Mouse (Mus musculus) heart, embryonic 14.5 days (tissue): ENCODE data around the gene Emc1. TPM values are rescaled to one million over a fixed set of nuclear protein-coding genes. Genes with fewer than 3 reads are reported as not detected.
A peak's percentile ranks its signal among the peaks of the same experiment; 100 is the strongest.
"Not testable (repeated sequence)": the region's sequence is repeated elsewhere in the genome, so short reads cannot be mapped to it uniquely, and the experiment has no call there.

Experiments
- ATAC-seq: fragments of 200-750 bp; cut with Nextera tagmentation; 2 replicates; pipeline ENCODE4 v1.8.0; 2017; ENCODE audit warnings: low read depth, moderate TSS enrichment; ENCODE audit not compliant: insufficient number of reproducible peaks, insufficient read depth, low FRiP score
- H3K27ac ChIP-seq, 2 experiments: fragments of 200-500 bp in 1 of 2; fragments of 300-500 bp in 1 of 2; sonication (generic) in 1 of 2; replicated peaks in 1 of 2; 2 replicates each; pipeline ENCODE4 v1.5.1; 2012 to 2014; ENCODE audit warnings: low read depth in 2 of 2, low read length in 2 of 2, control low read depth in 1 of 2, mild to moderate bottlenecking in 1 of 2, mixed read lengths in 1 of 2; ENCODE audit not compliant: control insufficient read depth in 1 of 2, insufficient read depth in 1 of 2
- H3K27me3 ChIP-seq: fragments of 300-500 bp; sonication (generic); 2 replicates; pipeline ENCODE4 v1.6.1; 2014; ENCODE audit warnings: mild to moderate bottlenecking, low read length, control low read depth; ENCODE audit not compliant: control insufficient read depth, insufficient read depth
- H3K36me3 ChIP-seq: fragments of 300-500 bp; sonication (generic); 2 replicates; pipeline ENCODE4 v1.6.1; 2014; ENCODE audit warnings: mild to moderate bottlenecking, control low read depth, low read length, mixed read lengths; ENCODE audit not compliant: control insufficient read depth, insufficient read depth
- H3K4me1 ChIP-seq, 2 experiments: fragments of 200-500 bp in 1 of 2; fragments of 300-500 bp in 1 of 2; sonication (generic) in 1 of 2; 2 replicates each; pipeline ENCODE4 v1.6.1; 2012 to 2014; ENCODE audit warnings: low read length in 2 of 2, control low read depth in 1 of 2, mixed read lengths in 1 of 2; ENCODE audit not compliant: control insufficient read depth in 2 of 2, insufficient read depth in 2 of 2
- H3K4me2 ChIP-seq: fragments of 300-500 bp; sonication (generic); 2 replicates; pipeline ENCODE4 v1.6.1; 2014; ENCODE audit warnings: mild to moderate bottlenecking, low read length
- H3K4me3 ChIP-seq, 2 experiments: fragments of 200-500 bp in 1 of 2; fragments of 300-500 bp in 1 of 2; sonication (generic) in 1 of 2; 2 replicates each; pipeline ENCODE4 v1.5.1; 2012 to 2014; ENCODE audit warnings: low read length in 2 of 2, mild to moderate bottlenecking in 2 of 2, control low read depth in 1 of 2, low read depth in 1 of 2, moderate library complexity in 1 of 2; ENCODE audit not compliant: control insufficient read depth in 1 of 2, insufficient read depth in 1 of 2
- H3K9ac ChIP-seq: fragments of 300-500 bp; sonication (generic); 2 replicates; pipeline ENCODE4 v1.6.1; 2014; ENCODE audit warnings: mild to moderate bottlenecking, low read length
- H3K9me3 ChIP-seq: fragments of 300-500 bp; sonication (generic); 2 replicates; pipeline ENCODE4 v1.6.1; 2016; ENCODE audit warnings: low read length, control low read depth; ENCODE audit not compliant: control insufficient read depth
- WGBS: fragments of 180-500 bp; shearing (Covaris S2); extraction: QIAGEN DNeasy Blood & Tissue Kit; methylation state at CpG from one replicate; pipeline ENCODE4 v1.1.7; 2014; 5-methylcytosine and 5-hydroxymethylcytosine counted together
- polyA plus RNA-seq: library from polyadenylated mRNA; unstranded; fragments of >200 nt; fragmentation: Nextera tagmentation; extraction: Ambion mirVana; gene quantifications from 2 replicates; pipeline ENCODE4 v1.2.1, GENCODE M21; 2014

Emc1 gene
- polyA plus RNA-seq, 1 experiment from 2014 or later: 36.6 TPM

- H3K4me2 ChIP-seq: peak overlapping the region; percentile 71
- peak overlapping the region; percentile 73 to 81 for H3K27ac ChIP-seq
- ATAC-seq: peak; percentile 97
- no peaks in the 10 kb centered on the region for H3K27me3 ChIP-seq
- peaks cover 29% of the 10 kb centered on the region for H3K36me3 ChIP-seq
- peak overlapping the region; percentile 63 to 76 for H3K4me3 ChIP-seq
- H3K9ac ChIP-seq: peak overlapping the region; percentile 88
- H3K9me3 ChIP-seq: no peaks in the 10 kb centered on the region
- under 1% methylated on average over 52 of the region's 54 CpGs for WGBS
- peaks cover 6 to 21% of the 10 kb centered on the region in 2 experiments for H3K4me1 ChIP-seq
These were observed 27.9 kb downstream of the Emc1 start for GRCm38 (mm10) chr4:139380207-139380748.

GRCm38 (mm10) chr4:139380775-139381451, 28.5 kb downstream of the Emc1 start:
- H3K4me1 ChIP-seq: peaks cover 6 to 23% of the 10 kb centered on the region in 2 experiments
- no peaks in the 10 kb centered on the region for H3K9me3 ChIP-seq
- peak overlapping the region; percentile 41 to 56; a peak in 3 of 4 replicates for H3K27ac ChIP-seq
- H3K4me3 ChIP-seq: peak overlapping the region; percentile 63 to 76
- no peaks in the 10 kb centered on the region for H3K27me3 ChIP-seq
- H3K9ac ChIP-seq: peak overlapping the region; percentile 85
- no peak; the same call in 1 of the 2 replicates for ATAC-seq
- H3K36me3 ChIP-seq: peaks cover 23% of the 10 kb centered on the region
- peak overlapping the region; percentile 94 for H3K4me2 ChIP-seq
- 3% methylated on average over 42 of the region's 44 CpGs for WGBS

- no peaks in the 10 kb centered on the region for H3K9me3 ChIP-seq
- H3K4me2 ChIP-seq: peak overlapping the region; percentile 94
- no peaks in the 10 kb centered on the region for H3K27me3 ChIP-seq
- 37% methylated on average over 4 of the region's 4 CpGs for WGBS
- H3K27ac ChIP-seq: peak overlapping the region in 1 of 2 experiments; percentile 56; a peak in 1 of 4 replicates
- peaks cover 17% of the 10 kb centered on the region for H3K36me3 ChIP-seq
- peaks cover 6 to 24% of the 10 kb centered on the region in 2 experiments for H3K4me1 ChIP-seq
- H3K9ac ChIP-seq: peak overlapping the region; percentile 85
- H3K4me3 ChIP-seq: peak overlapping the region in 1 of 2 experiments; percentile 63; a peak in 3 of 4 replicates
- ATAC-seq: no peak
These were observed 29.1 kb downstream of the Emc1 start for GRCm38 (mm10) chr4:139381452-139381845.

GRCm38 (mm10) chr4:139382231-139382630, 29.8 kb downstream of the Emc1 start:
- H3K27me3 ChIP-seq: no peaks in the 10 kb centered on the region

GRCm38 (mm10) chr4:139385841-139386240, 33.5 kb downstream of the Emc1 start:
- not testable (repeated sequence) for ATAC-seq, H3K4me2 ChIP-seq, H3K27ac ChIP-seq, H3K9ac ChIP-seq, H3K27me3 ChIP-seq, H3K9me3 ChIP-seq, H3K4me3 ChIP-seq
- Histone ChIP-seq H3K36me3 (peaks cover 18% of the 10 kb centered on the region), H3K4me1 (peaks cover 9 to 44% of the 10 kb centered on the region in 2 experiments)
- 75% methylated on average over 5 of the region's 5 CpGs for WGBS

More at GRCm38 (mm10) chr4:139382231-139382630, 29.8 kb downstream of the Emc1 start:
- H3K9ac ChIP-seq: no peak overlapping the region; the same call in 1 of the 2 replicates
- peaks cover 9% of the 10 kb centered on the region for H3K36me3 ChIP-seq
- peak overlapping the region; percentile 94 for H3K4me2 ChIP-seq
- peak overlapping the region; percentile 2 to 63; a peak in 1 of 4 replicates for H3K4me3 ChIP-seq
- no peak for ATAC-seq
- H3K27ac ChIP-seq: no peak overlapping the region
- 69% methylated on average over 7 of the region's 7 CpGs for WGBS
- H3K9me3 ChIP-seq: no peaks in the 10 kb centered on the region
- peaks cover 6 to 32% of the 10 kb centered on the region in 2 experiments for H3K4me1 ChIP-seq

GRCm38 (mm10) chr4:139386869-139387319, 34.5 kb downstream of the Emc1 start:
- Histone ChIP-seq H3K4me2 (no peak overlapping the region), H3K27ac (peak overlapping the region in 1 of 2 experiments; percentile 52; a peak in 1 of 4 replicates)
- no peak for ATAC-seq

GRCm38 (mm10) chr4:139389557-139389956, 37.2 kb downstream of the Emc1 start:
- peaks cover 52% of the 10 kb centered on the region for H3K36me3 ChIP-seq
- no peak overlapping the region for H3K9ac ChIP-seq
- no peak overlapping the region for H3K4me2 ChIP-seq
- no peaks in the 10 kb centered on the region for H3K27me3 ChIP-seq
- H3K4me3 ChIP-seq: no peak overlapping the region
- no peaks in the 10 kb centered on the region for H3K9me3 ChIP-seq
- ATAC-seq: no peak
- WGBS: 89% methylated on average over 4 of the region's 4 CpGs
- peaks cover 3 to 31% of the 10 kb centered on the region in 2 experiments; a peak in 2 of 4 replicates for H3K4me1 ChIP-seq
- no peak overlapping the region for H3K27ac ChIP-seq

More at GRCm38 (mm10) chr4:139386869-139387319, 34.5 kb downstream of the Emc1 start:
- H3K4me3 ChIP-seq: no peak overlapping the region
- H3K9me3 ChIP-seq: no peaks in the 10 kb centered on the region
- H3K36me3 ChIP-seq: peaks cover 28% of the 10 kb centered on the region
- 44% methylated on average over 6 of the region's 6 CpGs for WGBS
- no peak overlapping the region for H3K9ac ChIP-seq
- peaks cover 8 to 39% of the 10 kb centered on the region in 2 experiments for H3K4me1 ChIP-seq
- no peaks in the 10 kb centered on the region for H3K27me3 ChIP-seq
